Mouse (Mus musculus) CH12.LX (cell line): ENCODE results near the gene Luc7l. TPM values are rescaled to one million over a fixed set of nuclear protein-coding genes. Genes with fewer than 3 reads are reported as not detected.

Experiments
- DNase-seq: peaks from one replicate; pipeline ENCODE4 v3.0.0-alpha.2; 2013; ENCODE audit errors: extremely low read depth
- H3K27ac ChIP-seq: 2 replicates; pipeline ENCODE4 v1.5.1; 2012; ENCODE audit warnings: low read depth, mild to moderate bottlenecking, control low read depth, moderate library complexity; ENCODE audit not compliant: insufficient read depth
- H3K27me3 ChIP-seq: replicated peaks from 2 replicates; pipeline ENCODE3; 2012; ENCODE audit warnings: inconsistent platforms
- H3K36me3 ChIP-seq, 2 experiments: replicated peaks in 1 of 2; 2 replicates each; pipeline versions ENCODE3 to v1.6.1; 2012; ENCODE audit warnings: inconsistent platforms in 1 of 2, low read length in 1 of 2, mild to moderate bottlenecking in 1 of 2, mixed read lengths in 1 of 2, moderate library complexity in 1 of 2; ENCODE audit not compliant: control insufficient read depth in 1 of 2, insufficient read depth in 1 of 2
- H3K4me1 ChIP-seq, 2 experiments: 2 replicates each; pipeline ENCODE4 v1.6.1; 2012; ENCODE audit warnings: inconsistent platforms in 1 of 2, moderate library complexity in 1 of 2; ENCODE audit not compliant: insufficient read depth in 2 of 2, control insufficient read depth in 1 of 2
- H3K4me2 ChIP-seq: 2 replicates; pipeline ENCODE4 v1.6.1; 2012; ENCODE audit warnings: low read depth, mild to moderate bottlenecking, control low read depth; ENCODE audit not compliant: poor library complexity, insufficient read depth, severe bottlenecking
- H3K4me3 ChIP-seq, 3 experiments: fragments of 150-350 bp in 1 of 3; sonication (generic) in 1 of 3; replicated peaks in 1 of 3; 2 replicates each; pipeline versions ENCODE3 to v1.5.1; 2011 to 2012; ENCODE audit warnings: low read depth in 2 of 3, low read length in 2 of 3, mild to moderate bottlenecking in 2 of 3, moderate library complexity in 2 of 3, control low read depth in 1 of 3, improper control_type of control experiment in 1 of 3, inconsistent platforms in 1 of 3, mixed read lengths in 1 of 3; ENCODE audit not compliant: poor library complexity in 1 of 3
- H3K79me2 ChIP-seq: replicated peaks from 2 replicates; pipeline ENCODE4 v1.6.1; 2012; ENCODE audit warnings: mild to moderate bottlenecking, moderate library complexity; ENCODE audit not compliant: control insufficient read depth, poor library complexity, insufficient read depth, severe bottlenecking; ENCODE audit errors: extremely low read depth
- H3K9ac ChIP-seq: 2 replicates; pipeline ENCODE4 v1.6.1; 2012; ENCODE audit warnings: low read depth, mild to moderate bottlenecking, control low read depth, moderate library complexity; ENCODE audit not compliant: insufficient read depth
- H3K9me3 ChIP-seq: replicated peaks from 2 replicates; pipeline ENCODE3; 2012; ENCODE audit warnings: low read length, inconsistent platforms, mixed read lengths
- CHD1 ChIP-seq: IDR thresholded peaks from 2 replicates; pipeline ENCODE4 v1.6.1; 2012; ENCODE audit warnings: low read depth, low read length, improper control_type of control experiment, inconsistent platforms
- CTCF ChIP-seq, 2 experiments: IDR thresholded peaks in 1 of 2; conservative IDR thresholded peaks in 1 of 2; 2 replicates each; pipeline ENCODE4 v1.5.1; 2011 to 2012; ENCODE audit warnings: low read depth in 2 of 2, low read length in 2 of 2, improper control_type of control experiment in 1 of 2, inconsistent platforms in 1 of 2, mild to moderate bottlenecking in 1 of 2, moderate library complexity in 1 of 2
- E2F4 ChIP-seq: IDR thresholded peaks from 2 replicates; pipeline ENCODE4 v1.6.1; 2011; ENCODE audit warnings: low read depth, low read length, improper control_type of control experiment; ENCODE audit not compliant: insufficient replicate concordance
- ELF1 ChIP-seq: IDR thresholded peaks from 2 replicates; pipeline ENCODE4 v1.6.1; 2014; ENCODE audit warnings: low read depth, mild to moderate bottlenecking, inconsistent platforms, low read length, improper control_type of control experiment
- EP300 ChIP-seq: IDR thresholded peaks from 2 replicates; pipeline ENCODE4 v1.6.1; 2011; ENCODE audit warnings: low read length, improper control_type of control experiment
- ETS1 ChIP-seq: conservative IDR thresholded peaks from 2 replicates; pipeline ENCODE4 v1.6.1; 2012; ENCODE audit warnings: low read depth, mild to moderate bottlenecking, inconsistent platforms, low read length, improper control_type of control experiment, moderate library complexity
- GABPA ChIP-seq: IDR thresholded peaks from 2 replicates; pipeline ENCODE4 v1.6.1; 2012; ENCODE audit warnings: low read depth, low read length, improper control_type of control experiment, inconsistent platforms; ENCODE audit not compliant: insufficient replicate concordance
- HCFC1 ChIP-seq: IDR thresholded peaks from 2 replicates; pipeline ENCODE4 v1.6.1; 2012; ENCODE audit warnings: low read depth, mild to moderate bottlenecking, inconsistent platforms, low read length, improper control_type of control experiment
- MAZ ChIP-seq: IDR thresholded peaks from 2 replicates; pipeline ENCODE4 v1.6.1; 2012; ENCODE audit warnings: low read depth, mild to moderate bottlenecking, inconsistent platforms, low read length, improper control_type of control experiment, moderate library complexity
- MEF2A ChIP-seq: IDR thresholded peaks from 2 replicates; pipeline ENCODE4 v1.6.1; 2014; ENCODE audit warnings: low read depth, mild to moderate bottlenecking, inconsistent platforms, low read length, improper control_type of control experiment, borderline replicate concordance
- MXI1 ChIP-seq: IDR thresholded peaks from 2 replicates; pipeline ENCODE4 v1.6.1; 2011; ENCODE audit warnings: mild to moderate bottlenecking, low read depth, low read length, improper control_type of control experiment
- MYC ChIP-seq: IDR thresholded peaks from 2 replicates; pipeline ENCODE4 v1.6.1; 2011; ENCODE audit warnings: low read depth, mild to moderate bottlenecking, improper control_type of control experiment, low read length
- NRF1 ChIP-seq: IDR thresholded peaks from 2 replicates; pipeline ENCODE4 v1.6.1; 2014; ENCODE audit warnings: low read depth, mild to moderate bottlenecking, inconsistent platforms, low read length, improper control_type of control experiment, moderate library complexity
- PAX5 ChIP-seq: IDR thresholded peaks from 2 replicates; pipeline ENCODE4 v1.6.1; 2012; ENCODE audit warnings: low read length, inconsistent platforms, mixed read lengths
- POLR2A ChIP-seq: IDR thresholded peaks from 2 replicates; pipeline ENCODE4 v1.6.1; 2011; ENCODE audit warnings: low read depth, mild to moderate bottlenecking, improper control_type of control experiment, low read length
- RAD21 ChIP-seq: IDR thresholded peaks from 2 replicates; pipeline ENCODE4 v1.6.1; 2011; ENCODE audit warnings: low read depth, mild to moderate bottlenecking, low read length, improper control_type of control experiment, moderate library complexity
- RCOR1 ChIP-seq: conservative IDR thresholded peaks from 2 replicates; pipeline ENCODE4 v1.6.1; 2012; ENCODE audit warnings: low read depth, mild to moderate bottlenecking, inconsistent platforms, low read length, improper control_type of control experiment
- SIN3A ChIP-seq: IDR thresholded peaks from 2 replicates; pipeline ENCODE4 v1.6.1; 2012; ENCODE audit warnings: low read length, improper control_type of control experiment, inconsistent platforms
- TBP ChIP-seq: conservative IDR thresholded peaks from 2 replicates; pipeline ENCODE4 v1.6.1; 2011; ENCODE audit warnings: low read depth, low read length, improper control_type of control experiment
- TCF12 ChIP-seq: IDR thresholded peaks from 2 replicates; pipeline ENCODE4 v1.6.1; 2014; ENCODE audit warnings: low read depth, mild to moderate bottlenecking, inconsistent platforms, low read length, improper control_type of control experiment
- USF2 ChIP-seq: conservative IDR thresholded peaks from 2 replicates; pipeline ENCODE4 v1.6.1; 2011; ENCODE audit warnings: low read depth, low read length, improper control_type of control experiment
- ZC3H11A ChIP-seq: IDR thresholded peaks from 2 replicates; pipeline ENCODE4 v1.6.1; 2012; ENCODE audit warnings: low read depth, mild to moderate bottlenecking, inconsistent platforms, low read length, improper control_type of control experiment
- ZKSCAN1 ChIP-seq: IDR thresholded peaks from 2 replicates; pipeline ENCODE4 v1.6.1; 2012; ENCODE audit warnings: low read depth, inconsistent platforms, low read length, improper control_type of control experiment, borderline replicate concordance
- ZNF384 ChIP-seq: IDR thresholded peaks from 2 replicates; pipeline ENCODE4 v1.6.1; 2012; ENCODE audit warnings: low read depth, low read length, improper control_type of control experiment, inconsistent platforms
- dilution Hi-C: fragments of 300-500 bp; cut with MboI; formaldehyde crosslinking; loops from 2 replicates; pipeline ENCODE4 v1.14.3; 2020; ENCODE audit warnings: low sequenced_read_pairs; ENCODE audit not compliant: extremely low pct_unique_long_range_greater_than_20kb, extremely low pct_ligation_motif_present
- in situ Hi-C: fragments of 300-500 bp; cut with MboI; formaldehyde crosslinking; loops from 3 replicates; pipeline ENCODE4 v1.14.3; 2019; ENCODE audit warnings: low sequenced_read_pairs, low pct_ligation_motif_present, low pct_unique_long_range_greater_than_20kb, mixed read lengths
- polyA plus RNA-seq: library from polyadenylated mRNA; unstranded; fragments of >175 nt; gene quantifications from 2 replicates; pipeline ENCODE4 v1.2.1, GENCODE M21; 2012; ENCODE audit warnings: low read depth; ENCODE audit not compliant: insufficient read length
- total RNA-seq, 2 experiments: library from RNA; depleted of rRNA; stranded (reverse); fragments of 300-350 nt in 1 of 2; fragments of >200 nt in 1 of 2; gene quantifications; 2 replicates each; pipeline ENCODE4 v1.2.3; 2012 to 2014

Gene Luc7l
- total and polyA plus RNA-seq, 3 experiments: 46.1 to 70.2 (median 68.6) TPM

GRCm38 (mm10) chr17:26231156-26231555, 21.5 kb upstream of the Luc7l start:
- no peak overlapping the region for H3K4me2 ChIP-seq
- H3K27me3 ChIP-seq: no peaks in the 10 kb centered on the region
- H3K4me3 ChIP-seq: no peak overlapping the region
- no peak for DNase-seq
- in situ Hi-C loops (no loop called here), dilution Hi-C loops (no loop called here)
- H3K79me2 ChIP-seq: no peaks in the 10 kb centered on the region
- H3K4me1 ChIP-seq: peaks cover 0 to 9% of the 10 kb centered on the region in 2 experiments; a peak in 1 of 4 replicates
- H3K36me3 ChIP-seq: peaks cover 0 to 6% of the 10 kb centered on the region in 2 experiments
- H3K27ac ChIP-seq: no peak overlapping the region
- TF ChIP-seq ZNF384: no peak
- TF ChIP-seq USF2: no peak
- no peak for TF ChIP-seq NRF1
- no peak for TF ChIP-seq CHD1
- no peak for TF ChIP-seq POLR2A
- no peak for TF ChIP-seq MYC
- TF ChIP-seq ETS1: no peak
- TF ChIP-seq ZKSCAN1: no peak
- no peak for TF ChIP-seq MXI1
- TF ChIP-seq EP300: no peak
- no peak for TF ChIP-seq SIN3A
- no peak for TF ChIP-seq RCOR1
- H3K9me3 ChIP-seq: peaks cover 2% of the 10 kb centered on the region
- H3K9ac ChIP-seq: no peak overlapping the region

GRCm38 (mm10) chr17:26232863-26233262, 19.8 kb upstream of the Luc7l start:
- H3K4me1 ChIP-seq: peaks cover 0 to 9% of the 10 kb centered on the region in 2 experiments; a peak in 1 of 4 replicates
- in situ Hi-C loops: no loop called here
- no peak overlapping the region for H3K27ac ChIP-seq
- DNase-seq: no peak
- no peak overlapping the region for H3K9ac ChIP-seq
- H3K4me3 ChIP-seq: no peak overlapping the region
- H3K27me3 ChIP-seq: no peaks in the 10 kb centered on the region
- peaks cover 2% of the 10 kb centered on the region for H3K9me3 ChIP-seq
- H3K79me2 ChIP-seq: no peaks in the 10 kb centered on the region
- dilution Hi-C loops: no loop called here
- no peak overlapping the region for H3K4me2 ChIP-seq
- H3K36me3 ChIP-seq: peaks cover 0 to 6% of the 10 kb centered on the region in 2 experiments
- TF ChIP-seq RAD21: peak; percentile 39
- TF ChIP-seq USF2: no peak
- TF ChIP-seq CTCF (conservative IDR thresholded peaks at IDR 0.05 in 1 of 2, IDR thresholded peaks at IDR 0.05 in 1 of 2; ENCODE audit: low read depth in 2 of 2, low read length in 2 of 2): peak in 1 of 2 experiments; percentile 52; a peak in 2 of 4 replicates
- TF ChIP-seq TCF12: no peak

GRCm38 (mm10) chr17:26234386-26234785, 18.3 kb upstream of the Luc7l start:
- Histone ChIP-seq H3K9ac (no peak overlapping the region), H3K36me3 (peaks cover 0 to 6% of the 10 kb centered on the region in 2 experiments), H3K9me3 (peaks cover 2% of the 10 kb centered on the region), H3K4me2 (no peak overlapping the region), H3K27me3 (no peaks in the 10 kb centered on the region), H3K4me3 (no peak overlapping the region), H3K79me2 (no peaks in the 10 kb centered on the region), H3K27ac (no peak overlapping the region), H3K4me1 (peaks cover 0 to 9% of the 10 kb centered on the region in 2 experiments; a peak in 1 of 4 replicates)
- no peak for DNase-seq
- in situ Hi-C loops (no loop called here), dilution Hi-C loops (no loop called here)
- TF ChIP-seq MXI1 (no peak), E2F4 (no peak), MEF2A (no peak), ZC3H11A (no peak), GABPA (no peak), ELF1 (no peak), MAZ (no peak), HCFC1 (no peak), CTCF (conservative IDR thresholded peaks at IDR 0.05 in 1 of 2, IDR thresholded peaks at IDR 0.05 in 1 of 2; ENCODE audit: low read depth in 2 of 2, low read length in 2 of 2) (no peak), TBP (no peak), MYC (no peak), SIN3A (no peak), PAX5 (no peak), CHD1 (no peak)
